In genomic region chr5:34197243-34197642, GRCm38 (mm10) we compare ENCODE assay signal across 12 mouse cellular contexts. TPM values are rescaled to one million over a fixed set of nuclear protein-coding genes. Genes with fewer than 3 reads are reported as not detected.
DNase-seq lines count a peak whose midpoint lies in the region; ATAC-seq lines count a peak whose summit lies in the region.
"Had no signal": no experiment of that assay in that cellular context is flagged by ENCODE, and none has a peak within 500 bp of the region (broad histone marks: within the 10 kb centered on the region; RNA-seq: fewer than 3 reads in every experiment).

No protein-coding gene starts in this region.

- H3K4me3 ChIP-seq in kidney, embryonic 15.5 days (replicated peaks) = no peak overlapping the region

- H3K36me3 ChIP-seq in kidney, embryonic 15.5 days = no peaks in the 10 kb centered on the region

- no peak overlapping the region for H3K9ac ChIP-seq in kidney, embryonic 15.5 days

- H3K27me3 ChIP-seq in kidney, embryonic 15.5 days = no peaks in the 10 kb centered on the region

- WGBS in kidney, embryonic 15.5 days = 85% methylated on average over 4 of the region's 4 CpGs

- no peak for ATAC-seq in kidney, embryonic 15.5 days (replicated peaks; ENCODE audit: low FRiP score)

- H3K9me3 ChIP-seq in kidney, embryonic 15.5 days (replicated peaks) = no peaks in the 10 kb centered on the region

- H3K4me1 ChIP-seq in kidney, embryonic 15.5 days = no peaks in the 10 kb centered on the region

- peak; percentile 67 for DNase-seq in layer of hippocampus, adult 11-12 months (ENCODE audit: low spot score)
- DNase-seq in layer of hippocampus, adult 9-10 months (ENCODE audit: low spot score) = no peak
- DNase-seq in cerebellum, postnatal 36 days = peak; percentile 57 to 64
- DNase-seq in left cerebral cortex, adult 18-20 months (ENCODE audit: low spot score in 2 of 2) = peak; percentile 78 to 86
- DNase-seq in right cerebral cortex, postnatal 4 days = peak; percentile 26
- no peak for DNase-seq in lung, adult 18-20 months
- no peak for DNase-seq in spleen, postnatal 4 days (ENCODE audit: low spot score in 2 of 2)
- DNase-seq: adrenal gland, postnatal 10 days; gastrocnemius, postnatal 14 days; lung, postnatal 36 days had no signal

- no peak overlapping the region for H3K27ac ChIP-seq in kidney, embryonic 15.5 days

- no peak overlapping the region for H3K4me2 ChIP-seq in kidney, embryonic 15.5 days

RNA-seq across cellular contexts. Expression of gene Mxd4, which starts 9.7 kb away (rescaled TPM):
- 10 to 100 TPM; 74.0 to 80.4 TPM for total RNA-seq in left cerebral cortex, adult 18-20 months (2021)
- polyA plus RNA-seq in kidney, embryonic 15.5 days (2015; fragmentation: Nextera tagmentation; extraction: Ambion mirVana) = 40.6 and 44.3 TPM in 2 replicates

RNA-seq across cellular contexts. Expression of gene Haus3, which starts 27.9 kb away (rescaled TPM):
- total RNA-seq in left cerebral cortex, adult 18-20 months (2021) = 1 to 10 TPM; 7.8 to 8.6 TPM
- 37.8 and 46.1 TPM in 2 replicates for polyA plus RNA-seq in kidney, embryonic 15.5 days (2015; fragmentation: Nextera tagmentation; extraction: Ambion mirVana)

RNA-seq across cellular contexts. Expression of gene Poln, which starts 28.0 kb away (rescaled TPM):
- 1 to 10 TPM; 1.6 TPM for total RNA-seq in left cerebral cortex, adult 18-20 months (2021)
- polyA plus RNA-seq in kidney, embryonic 15.5 days (2015; fragmentation: Nextera tagmentation; extraction: Ambion mirVana) = 0.31 and 0.34 TPM in 2 replicates
- total RNA-seq: hematopoietic stem cell, adult 5-6 weeks had no signal

Comparison
In these comparisons a context has a peak if more than half of its experiments do, and no peak if none do; other contexts are left out.
1. DNase-seq: peak in layer of hippocampus, adult 11-12 months (single experiment), cerebellum, postnatal 36 days (2 of 2), left cerebral cortex, adult 18-20 months (2 of 2) and right cerebral cortex, postnatal 4 days (single experiment); none in layer of hippocampus, adult 9-10 months (single experiment), lung, adult 18-20 months (0 of 2) and spleen, postnatal 4 days (0 of 2).